Mouse (Mus musculus) ES-E14 (cell line): ENCODE results near the gene Iffo1. TPM values are rescaled to one million over a fixed set of nuclear protein-coding genes. Genes with fewer than 3 reads are reported as not detected.

Experiments
- DNase-seq: peaks from one replicate; pipeline ENCODE4 v3.0.0-alpha.2; 2013; ENCODE audit warnings: low read depth, low spot score
- H3K27ac ChIP-seq: 2 replicates; pipeline ENCODE4 v1.5.1; 2012; ENCODE audit warnings: low read depth, mild to moderate bottlenecking, low read length, moderate library complexity, mixed read lengths; ENCODE audit not compliant: poor library complexity, insufficient read depth, severe bottlenecking
- H3K36me3 ChIP-seq: 2 replicates; pipeline ENCODE4 v1.6.1; 2012; ENCODE audit warnings: mild to moderate bottlenecking, low read length, moderate library complexity, mixed read lengths; ENCODE audit not compliant: control insufficient read depth, poor library complexity, insufficient read depth, severe bottlenecking
- H3K4me1 ChIP-seq, 2 experiments: fragments of 150-350 bp in 1 of 2; sonication (generic) in 1 of 2; 2 replicates each; pipeline ENCODE4 v1.6.1; 2012; ENCODE audit warnings: low read length in 2 of 2, mild to moderate bottlenecking in 1 of 2, mixed read lengths in 1 of 2; ENCODE audit not compliant: control insufficient read depth in 2 of 2, insufficient read depth in 2 of 2, poor library complexity in 1 of 2
- H3K4me3 ChIP-seq, 2 experiments: fragments of 150-350 bp in 1 of 2; sonication (generic) in 1 of 2; 2 replicates each; pipeline ENCODE4 v1.5.1; 2012; ENCODE audit warnings: low read length in 2 of 2, low read depth in 1 of 2, mild to moderate bottlenecking in 1 of 2, mixed read lengths in 1 of 2; ENCODE audit not compliant: insufficient read depth in 1 of 2, poor library complexity in 1 of 2, severe bottlenecking in 1 of 2
- H3K9ac ChIP-seq: 2 replicates; pipeline ENCODE4 v1.6.1; 2012; ENCODE audit warnings: low read depth, mild to moderate bottlenecking, low read length, mixed read lengths; ENCODE audit not compliant: poor library complexity, insufficient read depth, severe bottlenecking
- H3K9me3 ChIP-seq: fragments of 150-350 bp; sonication (generic); 2 replicates; pipeline ENCODE4 v1.6.1; 2012; ENCODE audit warnings: low read depth, mild to moderate bottlenecking, low read length; ENCODE audit not compliant: control insufficient read depth, insufficient read depth
- CHD2 ChIP-seq: IDR thresholded peaks from 2 replicates; pipeline ENCODE4 v1.6.1; 2014; ENCODE audit warnings: mild to moderate bottlenecking, low read depth, low read length, inconsistent platforms
- HCFC1 ChIP-seq: IDR thresholded peaks from 2 replicates; pipeline ENCODE4 v1.6.1; 2012; ENCODE audit warnings: low read length, inconsistent platforms, borderline replicate concordance; ENCODE audit not compliant: insufficient read depth
- MAFK ChIP-seq: IDR thresholded peaks from 2 replicates; pipeline ENCODE4 v1.6.1; 2014; ENCODE audit warnings: mild to moderate bottlenecking, low read depth, low read length, inconsistent platforms; ENCODE audit not compliant: insufficient read depth
- ZC3H11A ChIP-seq: IDR thresholded peaks from 2 replicates; pipeline ENCODE4 v1.6.1; 2012; ENCODE audit warnings: low read depth, mild to moderate bottlenecking, inconsistent platforms, low read length, borderline replicate concordance
- ZNF384 ChIP-seq: IDR thresholded peaks from 2 replicates; pipeline ENCODE4 v1.6.1; 2012; ENCODE audit warnings: low read depth, low read length, inconsistent platforms
- in situ Hi-C, 2 experiments: fragments of 600-800 bp; cut with MboI; formaldehyde crosslinking; loops; one replicate each; pipeline ENCODE4 v1.15.1; 2025; ENCODE audit warnings: low sequenced_read_pairs in 2 of 2, inconsistent platforms in 1 of 2; ENCODE audit not compliant: unreplicated experiment in 2 of 2
- total RNA-seq: library from RNA; depleted of rRNA; stranded (reverse); fragments of 300-350 nt; gene quantifications from 2 replicates; pipeline ENCODE4 v1.2.3, GENCODE M21; 2012

Gene Iffo1
- total RNA-seq, 1 experiment = 15.1 TPM

- H3K9ac ChIP-seq = no peak overlapping the region
- no peak overlapping the region for H3K27ac ChIP-seq
- H3K36me3 ChIP-seq = peaks cover 46% of the 10 kb centered on the region
Observed at GRCm38 (mm10) chr6:125143904-125144303, 1.1 kb upstream of the Iffo1 start.

DNA sequence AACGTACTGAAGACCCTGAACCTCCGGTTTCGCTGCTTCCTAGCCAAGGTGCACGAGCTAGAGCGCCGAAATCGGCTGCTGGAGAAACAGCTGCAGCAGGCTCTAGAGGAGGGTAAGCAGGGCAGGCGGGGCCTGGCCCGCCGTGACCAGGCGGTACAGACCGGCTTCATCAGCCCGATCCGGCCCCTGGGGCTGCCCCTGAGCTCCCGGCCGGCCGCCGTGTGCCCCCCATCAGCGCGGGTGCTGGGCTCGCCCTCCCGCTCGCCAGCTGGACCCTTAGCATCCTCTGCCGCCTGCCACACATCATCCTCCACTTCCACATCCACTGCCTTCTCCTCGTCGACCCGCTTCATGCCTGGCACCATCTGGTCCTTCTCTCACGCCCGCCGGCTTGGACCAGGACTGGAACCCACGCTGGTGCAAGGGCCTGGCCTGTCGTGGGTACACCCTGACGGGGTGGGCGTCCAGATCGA lies 474 bp downstream of the Iffo1 start:
- in situ Hi-C loops = no loop called here
- DNase-seq = no peak
- H3K4me3 ChIP-seq = peak overlapping the region; percentile 78 to 83
- no peak for TF ChIP-seq ZNF384
- no peak for TF ChIP-seq CHD2
- TF ChIP-seq ZC3H11A = no peak
- TF ChIP-seq MAFK = no peak
- no peak for TF ChIP-seq HCFC1
- no peaks in the 10 kb centered on the region for H3K9me3 ChIP-seq
- peaks cover 4 to 19% of the 10 kb centered on the region in 2 experiments; a peak in 2 of 4 replicates for H3K4me1 ChIP-seq
- H3K9ac ChIP-seq = peak overlapping the region; percentile 78
- H3K27ac ChIP-seq = no peak overlapping the region; the same call in 1 of the 2 replicates
- H3K36me3 ChIP-seq = peaks cover 30% of the 10 kb centered on the region

More at GRCm38 (mm10) chr6:125143904-125144303, 1.1 kb upstream of the Iffo1 start:
- Histone ChIP-seq H3K4me1 (peaks cover 3 to 16% of the 10 kb centered on the region in 2 experiments; a peak in 2 of 4 replicates), H3K4me3 (no peak overlapping the region), H3K9me3 (no peaks in the 10 kb centered on the region)
- DNase-seq = no peak
- TF ChIP-seq CHD2 (no peak), MAFK (no peak), ZC3H11A (no peak), ZNF384 (no peak), HCFC1 (no peak)
- in situ Hi-C loops = no loop called here

GRCm38 (mm10) chr6:125146148-125146547 lies 1.1 kb downstream of the Iffo1 start:
- DNase-seq = no peak
- TF ChIP-seq ZNF384 (no peak), MAFK (no peak), ZC3H11A (no peak), HCFC1 (no peak), CHD2 (no peak)
- Histone ChIP-seq H3K4me3 (peak overlapping the region; percentile 10 to 83; a peak in 2 of 4 replicates), H3K9ac (no peak overlapping the region), H3K4me1 (peaks cover 4 to 20% of the 10 kb centered on the region in 2 experiments; a peak in 2 of 4 replicates), H3K27ac (no peak overlapping the region), H3K9me3 (no peaks in the 10 kb centered on the region), H3K36me3 (peaks cover 24% of the 10 kb centered on the region)
- in situ Hi-C loops = no loop called here

DNA sequence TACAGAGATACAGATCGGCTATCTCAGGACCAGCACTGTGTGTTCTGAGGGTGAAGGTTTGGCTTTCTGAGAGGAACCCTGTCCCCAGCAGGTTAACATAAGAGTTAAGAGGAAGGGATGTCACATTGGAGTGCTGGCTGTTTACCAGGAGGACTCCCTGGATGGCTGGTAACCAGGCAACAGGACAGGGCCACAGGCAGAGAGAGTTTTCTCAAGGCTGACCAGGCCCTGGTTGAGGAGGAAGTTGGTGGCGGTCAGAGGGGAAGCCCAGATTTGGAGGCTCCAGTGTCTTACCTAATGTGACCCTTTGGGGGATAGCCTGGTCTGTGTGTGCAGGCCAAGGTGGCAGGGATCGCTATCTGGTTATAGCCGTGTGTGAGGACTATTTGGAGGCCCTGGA lies 1.8 kb downstream of the Iffo1 start:
- no peak overlapping the region for H3K4me3 ChIP-seq
- in situ Hi-C loops = no loop called here
- TF ChIP-seq CHD2 (no peak), MAFK (no peak), ZC3H11A (no peak), HCFC1 (no peak), ZNF384 (no peak)
- peaks cover 17% of the 10 kb centered on the region for H3K36me3 ChIP-seq
- H3K27ac ChIP-seq = no peak overlapping the region
- H3K9ac ChIP-seq = no peak overlapping the region
- peaks cover 4 to 25% of the 10 kb centered on the region in 2 experiments; a peak in 2 of 4 replicates for H3K4me1 ChIP-seq
- no peak for DNase-seq
- no peaks in the 10 kb centered on the region for H3K9me3 ChIP-seq

DNA sequence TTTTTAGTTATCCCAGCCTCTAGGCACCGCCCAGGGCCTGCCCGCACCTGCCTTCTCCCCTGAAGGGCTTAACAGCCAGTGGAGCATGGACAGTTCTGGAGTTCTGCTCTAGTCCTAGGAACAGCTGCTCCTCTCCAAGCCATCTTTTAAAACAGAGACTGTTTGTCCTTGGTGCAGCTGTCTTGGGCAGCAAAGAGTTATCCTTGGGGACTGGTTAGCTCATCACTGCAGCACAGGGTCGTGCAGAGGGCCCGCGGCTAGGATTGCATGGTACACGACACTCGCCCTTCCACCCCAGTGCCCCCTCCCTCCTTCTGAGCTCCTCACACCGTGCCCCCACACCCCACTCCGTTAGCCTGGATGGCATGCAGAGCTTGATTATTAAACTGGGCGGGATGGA lies 2.3 kb downstream of the Iffo1 start:
- H3K4me3 ChIP-seq = no peak overlapping the region
- in situ Hi-C loops = no loop called here
- H3K36me3 ChIP-seq = peaks cover 12% of the 10 kb centered on the region
- no peak for TF ChIP-seq ZC3H11A
- no peak for TF ChIP-seq MAFK
- TF ChIP-seq CHD2 = no peak
- no peak overlapping the region for H3K27ac ChIP-seq
- no peak for DNase-seq
- H3K9ac ChIP-seq = no peak overlapping the region; the same call in 1 of the 2 replicates
- no peaks in the 10 kb centered on the region for H3K9me3 ChIP-seq
- H3K4me1 ChIP-seq = peaks cover 4 to 26% of the 10 kb centered on the region in 2 experiments; a peak in 2 of 4 replicates
